In genomic region chr1:181379664-181380063, GRCm38 (mm10) we compare ENCODE assay signal across 9 mouse cellular contexts. TPM values are rescaled to one million over a fixed set of nuclear protein-coding genes. Genes with fewer than 3 reads are reported as not detected.
DNase-seq lines count a peak whose midpoint lies in the region; TF ChIP-seq lines count a peak whose summit lies in the region.
"Had no signal": no experiment of that assay in that cellular context is flagged by ENCODE, and none has a peak within 500 bp of the region (broad histone marks: within the 10 kb centered on the region; RNA-seq: fewer than 3 reads in every experiment).

No protein-coding gene starts in this region.

- H3K36me3 ChIP-seq in heart, embryonic 10.5 days: no peaks in the 10 kb centered on the region
- no peaks in the 10 kb centered on the region for H3K36me3 ChIP-seq in ES-Bruce4 (ENCODE audit: control insufficient read depth, insufficient read depth, low read length, poor library complexity, severe bottlenecking)

- TF ChIP-seq POLR2A in ES-Bruce4 (IDR thresholded peaks at IDR 0.05; ENCODE audit: insufficient read depth, low read length): no peak

- TF ChIP-seq CTCF in ES-Bruce4 (IDR thresholded peaks at IDR 0.05; ENCODE audit: low read depth, low read length): peak; percentile 75

- no peak overlapping the region for H3K9ac ChIP-seq in ES-Bruce4 (ENCODE audit: low read depth, poor library complexity, severe bottlenecking)

- peaks cover 6% of the 10 kb centered on the region; the same call in 1 of the 2 replicates for H3K4me1 ChIP-seq in heart, embryonic 10.5 days
- H3K4me1 ChIP-seq in ES-Bruce4 (ENCODE audit: control insufficient read depth, insufficient read depth, low read length): no peaks in the 10 kb centered on the region

- 24% methylated on average over 8 of the region's 8 CpGs for WGBS in heart, embryonic 10.5 days

- TF ChIP-seq EP300 in ES-Bruce4 (IDR thresholded peaks at IDR 0.05; ENCODE audit: insufficient read depth, low read depth, low read length): no peak

- H3K4me3 ChIP-seq in heart, embryonic 10.5 days: no peak overlapping the region
- no peak overlapping the region for H3K4me3 ChIP-seq in ES-Bruce4 (ENCODE audit: low read depth, low read length)

- no peaks in the 10 kb centered on the region for H3K9me3 ChIP-seq in heart, embryonic 10.5 days
- no peaks in the 10 kb centered on the region for H3K9me3 ChIP-seq in ES-Bruce4 (replicated peaks; ENCODE audit: control insufficient read depth, insufficient read depth, low read length, poor library complexity, severe bottlenecking)

- no peak overlapping the region for H3K27ac ChIP-seq in heart, embryonic 10.5 days
- no peak overlapping the region for H3K27ac ChIP-seq in ES-Bruce4 (ENCODE audit: insufficient read depth, low read length)
- H3K27ac ChIP-seq: macrophage had no signal

- intact Hi-C loops in heart, postnatal 25 days (cut with DNase I): loop anchor here (2.0 to 5.0 kb wide), 2 partner anchors 107 to 165 kb away; no protein-coding TSS in a partner anchor

- peak; percentile 87 for DNase-seq in heart, embryonic 10.5 days (ENCODE audit: low spot score)
- DNase-seq in heart, postnatal 25 days (ENCODE audit: low spot score): no peak
- DNase-seq in cerebellum, adult 11-12 months: peak; percentile 44
- peak; percentile 63 for DNase-seq in forelimb bud, embryonic 11.5 days (ENCODE audit: low read depth, low spot score)
- peak; percentile 72 to 76 for DNase-seq in kidney, postnatal 4 days
- DNase-seq in mesoderm, embryonic 11.5 days (ENCODE audit: low read depth, low spot score): peak; percentile 70
- peak; percentile 11 to 15 for DNase-seq in spleen, postnatal 36 days (ENCODE audit: low spot score in 2 of 2)

- peaks cover 46% of the 10 kb centered on the region for H3K27me3 ChIP-seq in heart, embryonic 10.5 days (ENCODE audit: insufficient read depth, poor library complexity, severe bottlenecking)
- H3K27me3 ChIP-seq in ES-Bruce4 (ENCODE audit: control insufficient read depth, insufficient read depth, low read length, poor library complexity, severe bottlenecking): no peaks in the 10 kb centered on the region

RNA-seq across cellular contexts. Expression of gene Cnih3, which starts 27.2 kb away (rescaled TPM):
- polyA plus RNA-seq in heart, embryonic 10.5 days (2016; fragmentation: Nextera tagmentation; extraction: Ambion mirVana): 0.14 and 0.23 TPM in 2 replicates
- not detected for total RNA-seq in heart, postnatal 25 days (2021)
- 0.67 and 0.75 TPM in 2 replicates for polyA plus RNA-seq in ES-Bruce4 (2011; ENCODE audit: insufficient read depth, insufficient read length, low read depth, missing spikeins)
- polyA plus RNA-seq: macrophage had no signal
